Mouse (Mus musculus) erythroblast, embryonic 14.5 days (primary cell): ENCODE measurements around the gene Olfr834. TPM values are rescaled to one million over a fixed set of nuclear protein-coding genes. Genes with fewer than 3 reads are reported as not detected.

Experiments used
- H3K27me3 ChIP-seq: 2 replicates; pipeline ENCODE4 v1.6.1; 2012; ENCODE audit warnings: inconsistent platforms; ENCODE audit not compliant: control insufficient read depth
- H3K36me3 ChIP-seq: 2 replicates; pipeline ENCODE4 v1.6.1; 2012; ENCODE audit warnings: mild to moderate bottlenecking, inconsistent platforms; ENCODE audit not compliant: control insufficient read depth
- H3K4me1 ChIP-seq: 2 replicates; pipeline ENCODE4 v1.6.1; 2012; ENCODE audit warnings: inconsistent platforms; ENCODE audit not compliant: control insufficient read depth
- H3K4me3 ChIP-seq: replicated peaks from 2 replicates; pipeline ENCODE3; 2012; ENCODE audit warnings: moderate library complexity, mild to moderate bottlenecking, inconsistent platforms
- H3K9me3 ChIP-seq: 2 replicates; pipeline ENCODE4 v1.6.1; 2012; ENCODE audit warnings: low read length, inconsistent platforms, mixed read lengths; ENCODE audit not compliant: control insufficient read depth
- GATA1 ChIP-seq: IDR thresholded peaks from 2 replicates; pipeline ENCODE4 v1.6.1; 2012; ENCODE audit warnings: low read length, inconsistent platforms, mixed read lengths
- TAL1 ChIP-seq: IDR thresholded peaks from 3 replicates; pipeline ENCODE4 v1.6.1; 2012; ENCODE audit warnings: low read length, inconsistent platforms, mixed read lengths
- polyA plus RNA-seq: library from polyadenylated mRNA; stranded (reverse); fragments of >175 nt; gene quantifications from 2 replicates; pipeline ENCODE4 v1.2.3, GENCODE M21; 2012

Olfr834 gene
- not detected in 2 replicates for polyA plus RNA-seq

GRCm38 (mm10) chr9:18987690-18988089 lies at the start of gene Olfr834:
TSS of gene Olfr834 (plus strand) at chr9:18987990.
- no peaks in the 10 kb centered on the region for H3K4me1 ChIP-seq
- TF ChIP-seq TAL1, result no peak
- TF ChIP-seq GATA1, result no peak
- no peaks in the 10 kb centered on the region for H3K36me3 ChIP-seq
- no peaks in the 10 kb centered on the region for H3K9me3 ChIP-seq
- H3K27me3 ChIP-seq, result no peaks in the 10 kb centered on the region
- no peak within 1 kb of the TSS for H3K4me3 ChIP-seq

GRCm38 (mm10) chr9:18962021-18962420 lies 25.8 kb upstream of the Olfr834 start:
- TF ChIP-seq GATA1 (no peak), TAL1 (no peak)
- H3K27me3 ChIP-seq, result no peaks in the 10 kb centered on the region
- H3K36me3 ChIP-seq, result no peaks in the 10 kb centered on the region
- no peak overlapping the region for H3K4me3 ChIP-seq
- H3K4me1 ChIP-seq, result no peaks in the 10 kb centered on the region
- H3K9me3 ChIP-seq, result peaks cover 4% of the 10 kb centered on the region; the same call in 1 of the 2 replicates

GRCm38 (mm10) chr9:19032435-19032834 lies 44.6 kb downstream of the Olfr834 start, which contains the start of gene Olfr835:
TSS of gene Olfr835 (plus strand) at chr9:19032735.
- H3K9me3 ChIP-seq, result peaks cover 6% of the 10 kb centered on the region
- no peaks in the 10 kb centered on the region for H3K27me3 ChIP-seq
- H3K36me3 ChIP-seq, result no peaks in the 10 kb centered on the region
- no peak for TF ChIP-seq TAL1
- TF ChIP-seq GATA1, result no peak
- no peak within 1 kb of the TSS for H3K4me3 ChIP-seq
- H3K4me1 ChIP-seq, result no peaks in the 10 kb centered on the region

Other genes with a start within 250 kb of the Olfr834 start
- not detected in 2 replicates for gene Olfr24, start 224.0 kb upstream of the Olfr834 start, polyA plus RNA-seq
- not detected in 2 replicates for gene Olfr828, start 168.5 kb upstream of the Olfr834 start, polyA plus RNA-seq
- 0.02 TPM in 1 of 2 replicates, not detected in the other for gene Olfr829, start 133.1 kb upstream of the Olfr834 start, polyA plus RNA-seq
- gene Olfr830, start 113.3 kb upstream of the Olfr834 start, polyA plus RNA-seq, result not detected in 2 replicates
- not detected in 2 replicates for gene Olfr832, start 50.9 kb upstream of the Olfr834 start, polyA plus RNA-seq
- gene Olfr835, start 44.7 kb downstream of the Olfr834 start, polyA plus RNA-seq, result not detected in 2 replicates
- gene Olfr836, start 132.4 kb downstream of the Olfr834 start, polyA plus RNA-seq, result 0.01 TPM in 1 of 2 replicates, not detected in the other
- gene Olfr837, start 148.3 kb downstream of the Olfr834 start, polyA plus RNA-seq, result not detected in 2 replicates
- not detected in 2 replicates for gene Olfr839-ps1, start 189.3 kb downstream of the Olfr834 start, polyA plus RNA-seq